Mouse (Mus musculus): ENCODE data around the gene Krt15.

DNA sequence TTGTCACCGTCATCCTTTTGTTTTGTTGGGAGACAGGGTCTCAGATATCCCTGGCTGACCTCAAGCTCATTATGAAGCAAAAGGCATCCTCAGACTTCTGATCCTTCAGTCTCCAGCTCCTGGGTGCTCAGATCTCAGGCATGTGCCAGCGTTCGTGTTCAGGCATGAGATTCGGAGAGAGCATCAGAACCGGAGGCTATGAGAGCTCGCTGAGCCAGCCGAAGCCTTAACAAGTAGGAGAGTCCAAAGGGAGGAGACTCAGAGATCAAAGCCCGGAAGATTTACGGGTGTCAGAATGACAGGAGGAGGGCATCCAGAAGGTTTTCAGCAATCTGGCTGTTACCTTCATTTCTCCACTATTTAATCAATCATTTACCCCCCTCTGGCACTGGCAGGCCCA lies 41.1 kb upstream of the Krt15 start:
- no peak for TF ChIP-seq POLR2A (IDR thresholded peaks at IDR 0.05; ENCODE audit: low read depth, low read length)
- TF ChIP-seq CTCF (IDR thresholded peaks at IDR 0.05; ENCODE audit: extremely low read depth, insufficient read length, insufficient replicate concordance, low read depth, low read length), result no peak
